Mouse (Mus musculus) neural tube, embryonic 15.5 days (tissue): ENCODE results near the gene Atg16l2. TPM values are rescaled to one million over a fixed set of nuclear protein-coding genes. Genes with fewer than 3 reads are reported as not detected.

Experiments
- ATAC-seq: fragments of 200-750 bp; cut with Nextera tagmentation; 2 replicates; pipeline ENCODE4 v1.8.0; 2017; ENCODE audit warnings: mild to moderate bottlenecking, moderate TSS enrichment, moderate library complexity; ENCODE audit not compliant: low FRiP score
- H3K27ac ChIP-seq: fragments of 300-500 bp; sonication (generic); replicated peaks from 2 replicates; pipeline ENCODE4 v1.5.1; 2015; ENCODE audit warnings: mild to moderate bottlenecking, inconsistent platforms
- H3K27me3 ChIP-seq: fragments of 300-500 bp; sonication (generic); replicated peaks from 2 replicates; pipeline ENCODE4 v1.6.1; 2015; ENCODE audit warnings: inconsistent platforms
- H3K36me3 ChIP-seq: fragments of 300-500 bp; sonication (generic); 2 replicates; pipeline ENCODE4 v1.6.1; 2015; ENCODE audit warnings: inconsistent platforms
- H3K4me1 ChIP-seq: fragments of 300-500 bp; sonication (generic); 2 replicates; pipeline ENCODE4 v1.6.1; 2015; ENCODE audit warnings: inconsistent platforms
- H3K4me2 ChIP-seq: fragments of 300-500 bp; sonication (generic); 2 replicates; pipeline ENCODE4 v1.6.1; 2015; ENCODE audit warnings: inconsistent platforms, mild to moderate bottlenecking, moderate library complexity
- H3K4me3 ChIP-seq: fragments of 300-500 bp; sonication (generic); replicated peaks from 2 replicates; pipeline ENCODE4 v1.5.1; 2015; ENCODE audit warnings: mild to moderate bottlenecking, inconsistent platforms
- H3K9ac ChIP-seq: fragments of 300-500 bp; sonication (generic); replicated peaks from 2 replicates; pipeline ENCODE4 v1.6.1; 2015; ENCODE audit warnings: mild to moderate bottlenecking, inconsistent platforms
- H3K9me3 ChIP-seq: fragments of 300-500 bp; sonication (generic); replicated peaks from 2 replicates; pipeline ENCODE4 v1.6.1; 2016; ENCODE audit warnings: inconsistent platforms
- WGBS: fragments of 180-500 bp; shearing (Covaris S2); methylation state at CpG from one replicate; pipeline ENCODE4 v1.1.7; 2015; ENCODE audit warnings: mixed read lengths; 5-methylcytosine and 5-hydroxymethylcytosine counted together
- polyA plus RNA-seq: library from polyadenylated mRNA; unstranded; fragments of >200 nt; fragmentation: Nextera tagmentation; extraction: Ambion mirVana; gene quantifications from 2 replicates; pipeline ENCODE4 v1.2.1, GENCODE M21; 2015

Atg16l2 gene
- polyA plus RNA-seq = 28.3 and 33.1 TPM in 2 replicates

DNA sequence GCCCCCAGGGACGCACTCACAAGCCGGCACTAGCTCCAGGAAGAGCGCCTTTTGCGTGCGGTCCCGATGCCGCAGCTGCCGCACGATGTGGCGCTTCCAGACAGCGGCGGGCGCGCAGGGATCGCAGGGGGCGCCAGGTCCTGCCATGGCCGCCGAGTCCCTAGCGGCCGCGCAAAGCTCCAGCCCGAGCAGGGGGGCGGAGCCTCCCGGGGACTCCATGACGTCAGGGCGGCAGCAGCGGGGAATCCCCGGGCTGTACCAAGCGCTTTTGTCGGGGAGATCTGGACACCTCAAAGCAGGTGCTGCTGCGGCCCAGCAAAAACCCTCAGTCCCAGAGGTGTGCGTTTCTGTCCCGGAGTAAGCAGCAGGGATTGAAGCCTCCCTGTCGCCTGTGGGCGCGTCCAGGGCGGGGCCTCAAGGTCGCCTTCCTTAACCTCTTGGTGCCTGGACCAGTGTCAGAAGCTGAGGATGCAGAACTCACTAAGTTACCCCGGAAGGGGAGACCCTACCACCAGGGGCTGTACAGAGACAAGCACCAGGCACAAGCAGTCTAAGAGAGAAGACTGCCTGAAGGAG, at the start of gene Atg16l2:
Atg16l2 (minus strand) TSS at position 371 of the 576 bp plus-strand sequence.
- 1% methylated on average over 39 of the region's 39 CpGs for WGBS
- Histone ChIP-seq H3K4me3 (peak within 1 kb of the TSS; percentile 66), H3K36me3 (no peaks in the 10 kb centered on the region), H3K4me2 (peak within 1 kb of the TSS; percentile 83), H3K27me3 (peaks cover 18% of the 10 kb centered on the region), H3K9ac (peak within 1 kb of the TSS; percentile 61), H3K4me1 (peaks cover 28% of the 10 kb centered on the region), H3K27ac (peak within 1 kb of the TSS; percentile 75), H3K9me3 (no peaks in the 10 kb centered on the region)
- peak; percentile 93 for ATAC-seq

DNA sequence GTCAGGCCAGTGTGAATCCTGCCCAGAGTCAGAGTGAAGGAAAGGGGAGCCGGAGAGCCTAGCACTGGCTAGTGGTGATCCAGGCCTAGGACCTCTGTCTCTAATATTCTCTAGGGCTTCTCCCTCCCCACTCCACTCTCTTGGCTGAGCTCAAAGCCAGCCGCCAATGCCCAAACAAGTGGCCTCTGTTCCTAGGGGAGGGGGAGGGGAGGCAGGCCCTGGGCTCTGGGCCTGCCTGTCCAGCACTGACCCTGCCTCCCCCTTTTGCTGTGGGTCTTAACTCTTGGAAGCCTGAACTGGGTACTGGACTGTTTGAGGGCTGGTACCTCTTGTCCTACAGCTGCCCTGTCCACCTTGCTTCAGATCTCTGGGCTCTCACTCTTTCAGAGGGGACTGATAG, 47.8 kb upstream of the Atg16l2 start:
- Histone ChIP-seq H3K9ac (no peak overlapping the region), H3K27me3 (peaks cover 9% of the 10 kb centered on the region), H3K27ac (no peak overlapping the region), H3K4me1 (peaks cover 20% of the 10 kb centered on the region), H3K9me3 (no peaks in the 10 kb centered on the region), H3K36me3 (no peaks in the 10 kb centered on the region), H3K4me2 (peak overlapping the region; percentile 98), H3K4me3 (no peak overlapping the region)
- WGBS = 51% methylated on average over 2 of the region's 2 CpGs
- peak; percentile 43; the same call in 1 of the 2 replicates for ATAC-seq

DNA sequence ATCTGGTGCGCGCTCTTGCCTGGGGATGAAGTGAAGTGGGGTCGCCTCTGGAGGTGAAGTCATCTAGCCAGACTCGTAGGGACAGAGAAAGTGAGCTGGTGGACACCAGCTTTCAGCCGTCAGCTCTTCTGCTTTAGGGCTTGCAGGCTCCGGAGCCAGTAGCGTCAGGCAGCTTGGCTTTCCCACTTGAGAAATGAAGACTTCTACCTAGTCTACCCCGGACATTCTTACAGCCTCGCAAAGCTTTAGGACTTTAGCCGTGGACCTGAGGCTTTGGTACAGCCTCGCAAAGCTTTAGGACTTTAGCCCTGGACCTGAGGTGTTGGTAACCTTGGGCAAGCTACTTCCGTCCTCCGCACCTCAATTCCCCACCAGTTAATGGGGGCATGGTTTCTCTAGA, 46.3 kb upstream of the Atg16l2 start:
- H3K27ac ChIP-seq = no peak overlapping the region
- ATAC-seq = 0 out of 2 replicates have a peak, but pooled peaks have one; percentile 31
- no peaks in the 10 kb centered on the region for H3K36me3 ChIP-seq
- H3K4me1 ChIP-seq = peaks cover 20% of the 10 kb centered on the region
- 5% methylated on average over 13 of the region's 13 CpGs for WGBS
- H3K9ac ChIP-seq = peak overlapping the region; percentile 55
- H3K4me3 ChIP-seq = peak overlapping the region; percentile 56
- peak overlapping the region; percentile 98 for H3K4me2 ChIP-seq
- no peaks in the 10 kb centered on the region for H3K9me3 ChIP-seq
- peaks cover 9% of the 10 kb centered on the region for H3K27me3 ChIP-seq

DNA sequence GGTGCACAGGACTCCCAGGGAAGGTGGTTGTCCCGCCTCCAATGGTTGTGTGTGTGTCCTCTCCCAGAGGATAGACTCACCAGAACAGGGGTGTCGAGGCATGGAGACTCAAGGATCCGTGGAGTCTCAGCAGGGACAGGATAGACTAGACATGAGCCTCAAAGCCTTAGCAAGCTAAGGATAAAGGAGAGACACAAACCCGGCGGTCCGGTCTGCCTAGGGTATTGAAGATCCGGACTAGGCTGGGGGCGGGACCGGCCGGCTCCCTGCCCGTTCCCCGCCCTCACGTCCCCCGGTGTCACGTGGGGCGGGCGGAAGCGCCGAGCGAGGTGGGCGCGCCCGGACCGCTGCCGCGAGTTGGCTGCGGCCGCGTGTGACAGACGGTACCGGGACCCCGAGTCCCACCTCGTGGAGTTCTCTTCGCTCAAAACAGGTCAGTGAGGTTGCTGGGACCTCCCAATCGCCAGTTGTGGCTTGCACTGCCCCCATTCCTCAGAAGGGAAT, 45.8 kb upstream of the Atg16l2 start, which contains the start of gene Arap1:
Arap1 (plus strand) TSS at position 301 of the 504 bp plus-strand sequence.
- ATAC-seq = peak; percentile 74
- peaks cover 9% of the 10 kb centered on the region for H3K27me3 ChIP-seq
- no peaks in the 10 kb centered on the region for H3K9me3 ChIP-seq
- H3K4me2 ChIP-seq = peak within 1 kb of the TSS; percentile 98
- peak within 1 kb of the TSS; percentile 55 for H3K9ac ChIP-seq
- WGBS = 1% methylated on average over 35 of the region's 35 CpGs
- H3K4me3 ChIP-seq = peak within 1 kb of the TSS; percentile 56
- H3K4me1 ChIP-seq = peaks cover 20% of the 10 kb centered on the region
- H3K36me3 ChIP-seq = no peaks in the 10 kb centered on the region
- H3K27ac ChIP-seq = no peak within 1 kb of the TSS

DNA sequence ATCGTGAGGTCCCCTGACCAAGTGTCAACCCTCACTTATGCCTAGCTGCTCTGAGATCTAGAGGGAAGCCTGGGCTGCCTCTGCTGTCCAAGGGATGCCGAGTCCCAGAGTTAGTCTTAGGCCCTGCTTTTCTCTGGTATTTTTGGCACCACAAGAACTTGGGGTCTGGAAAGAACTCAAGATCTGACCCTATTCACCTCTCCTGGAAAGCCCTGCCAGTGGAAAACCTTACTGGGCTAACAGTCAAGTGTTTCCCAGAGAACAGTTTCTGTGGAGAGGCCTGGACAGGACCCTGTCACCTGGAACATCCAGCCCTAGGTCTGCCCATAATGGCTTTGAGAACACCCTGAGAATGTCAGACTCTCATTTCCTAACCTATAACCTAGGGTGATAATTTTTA, 44.9 kb upstream of the Atg16l2 start:
- H3K27me3 ChIP-seq = peaks cover 9% of the 10 kb centered on the region
- no peak overlapping the region for H3K4me3 ChIP-seq
- H3K9me3 ChIP-seq = no peaks in the 10 kb centered on the region
- H3K9ac ChIP-seq = no peak overlapping the region
- WGBS = 89% methylated on average over 2 of the region's 2 CpGs
- peaks cover 20% of the 10 kb centered on the region for H3K4me1 ChIP-seq
- no peak for ATAC-seq
- no peaks in the 10 kb centered on the region for H3K36me3 ChIP-seq
- H3K4me2 ChIP-seq = no peak overlapping the region
- H3K27ac ChIP-seq = no peak overlapping the region

DNA sequence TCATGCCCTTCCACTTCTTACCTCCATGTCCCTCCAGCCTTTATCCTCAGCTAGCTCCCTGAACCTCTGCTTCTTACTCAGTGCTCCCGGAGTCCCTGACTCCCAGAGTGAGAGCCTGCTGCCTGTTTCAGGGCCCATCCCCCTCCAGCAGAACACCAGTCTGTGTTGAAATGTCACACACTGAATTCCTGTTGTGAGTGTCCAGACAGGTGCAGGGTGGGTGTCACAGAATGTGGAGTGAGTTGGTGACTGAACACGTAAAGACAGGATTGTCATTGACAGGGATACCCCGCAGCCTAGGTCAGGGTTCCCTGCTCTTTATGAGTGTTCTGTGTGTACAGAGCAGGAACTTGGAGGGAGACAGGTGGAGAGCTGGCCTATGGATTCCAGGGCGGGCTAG, 42.8 kb upstream of the Atg16l2 start:
- H3K36me3 ChIP-seq = no peaks in the 10 kb centered on the region
- WGBS = 76% methylated on average over 4 of the region's 4 CpGs
- ATAC-seq = no peak
- no peaks in the 10 kb centered on the region for H3K9me3 ChIP-seq
- no peak overlapping the region for H3K4me2 ChIP-seq
- no peak overlapping the region for H3K9ac ChIP-seq
- peaks cover 9% of the 10 kb centered on the region for H3K27me3 ChIP-seq
- H3K4me1 ChIP-seq = peaks cover 20% of the 10 kb centered on the region
- H3K4me3 ChIP-seq = no peak overlapping the region
- H3K27ac ChIP-seq = no peak overlapping the region

DNA sequence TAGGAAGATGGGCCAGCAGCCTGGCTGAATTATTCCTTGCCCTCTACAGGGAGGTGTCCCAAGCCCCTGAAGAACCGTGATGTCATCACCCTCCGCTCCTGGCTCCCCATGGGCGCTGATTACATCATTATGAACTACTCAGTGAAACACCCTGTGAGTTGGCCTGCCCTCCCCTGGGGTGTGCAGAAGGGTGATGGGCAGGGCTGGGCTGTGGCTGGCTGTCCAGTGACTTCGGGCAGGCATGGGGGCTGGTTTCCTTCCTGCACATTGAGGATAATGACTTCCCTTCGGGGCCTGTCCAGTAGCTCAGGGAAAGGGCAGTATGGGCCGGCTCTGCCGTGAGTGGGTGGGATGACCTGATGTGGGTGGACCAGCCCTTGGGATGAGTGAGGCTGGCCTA, 41.1 kb upstream of the Atg16l2 start:
- Histone ChIP-seq H3K9ac (no peak overlapping the region), H3K4me1 (peaks cover 8% of the 10 kb centered on the region), H3K27me3 (0 out of 2 replicates have a peak, but pooled peaks cover 3% of the 10 kb centered on the region), H3K9me3 (no peaks in the 10 kb centered on the region), H3K36me3 (no peaks in the 10 kb centered on the region), H3K27ac (no peak overlapping the region), H3K4me3 (no peak overlapping the region), H3K4me2 (no peak overlapping the region)
- ATAC-seq = no peak
- 79% methylated on average over 7 of the region's 7 CpGs for WGBS

DNA sequence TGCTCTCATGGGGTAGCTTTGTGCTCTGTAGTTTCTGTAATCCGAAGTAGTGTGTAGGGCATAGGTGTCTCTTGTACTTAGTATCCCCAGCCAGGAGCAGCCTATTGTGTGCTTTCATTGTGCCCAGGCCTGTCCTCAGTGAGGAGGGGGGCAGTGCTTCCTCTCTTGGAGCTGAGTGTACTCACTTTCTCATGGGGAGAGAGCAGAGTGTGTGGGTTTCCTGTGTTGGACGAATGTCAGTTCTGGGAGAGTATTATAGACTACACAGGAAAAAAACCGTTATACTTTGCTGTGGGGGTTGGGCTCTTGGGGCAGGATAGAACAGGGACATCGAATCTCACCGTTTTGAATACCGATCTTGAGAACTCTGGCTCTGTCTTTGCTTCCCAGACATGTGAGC, 39.4 kb upstream of the Atg16l2 start:
- no peaks in the 10 kb centered on the region for H3K4me1 ChIP-seq
- H3K4me2 ChIP-seq = no peak overlapping the region
- 81% methylated on average over 6 of the region's 6 CpGs for WGBS
- no peaks in the 10 kb centered on the region for H3K27me3 ChIP-seq
- no peak overlapping the region for H3K9ac ChIP-seq
- no peak for ATAC-seq
- no peak overlapping the region for H3K4me3 ChIP-seq
- no peaks in the 10 kb centered on the region for H3K36me3 ChIP-seq
- H3K27ac ChIP-seq = no peak overlapping the region
- H3K9me3 ChIP-seq = no peaks in the 10 kb centered on the region

DNA sequence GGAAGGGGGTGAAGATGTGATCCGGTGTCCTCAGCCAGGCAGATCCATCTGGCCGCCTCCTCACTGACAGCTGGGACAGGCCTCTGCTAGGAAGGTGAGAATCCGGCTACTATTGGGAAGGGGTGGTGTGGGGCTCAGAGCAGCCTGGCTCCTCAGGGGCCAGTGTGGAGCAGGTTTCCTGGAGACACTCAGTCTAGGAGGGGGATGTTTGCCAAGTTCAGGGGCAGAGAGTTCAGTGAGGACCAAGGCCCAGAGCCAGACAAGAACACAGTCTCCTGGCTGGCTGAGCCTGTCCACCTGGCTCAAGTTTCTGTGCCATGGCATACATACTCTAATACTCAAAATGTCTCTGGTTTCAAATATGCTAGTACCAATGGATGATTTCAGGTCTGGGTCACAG, 35.4 kb upstream of the Atg16l2 start:
- Histone ChIP-seq H3K27ac (no peak overlapping the region), H3K27me3 (no peaks in the 10 kb centered on the region)
- WGBS = 88% methylated on average over 3 of the region's 3 CpGs

DNA sequence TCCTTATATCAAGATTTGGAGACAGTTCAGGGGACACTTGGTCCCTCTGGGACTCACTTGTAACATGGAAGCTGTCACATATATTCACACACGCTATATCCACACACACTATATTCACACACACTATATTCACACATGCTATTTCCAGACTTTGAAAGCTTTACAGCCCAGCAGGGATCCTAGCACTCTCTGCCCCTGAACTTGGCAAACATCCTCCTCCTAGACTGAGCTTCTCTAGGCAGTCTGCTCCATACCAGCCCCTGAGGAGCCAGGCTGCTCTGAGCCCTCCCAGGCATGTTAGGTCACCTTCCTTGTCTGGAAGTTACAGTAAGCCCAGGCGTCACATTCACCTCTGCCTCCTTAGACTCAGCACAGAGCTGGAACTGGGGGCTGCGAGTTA, 34.6 kb upstream of the Atg16l2 start:
- no peaks in the 10 kb centered on the region for H3K36me3 ChIP-seq
- ATAC-seq = no peak
- 83% methylated on average over 3 of the region's 3 CpGs for WGBS

More for the DNA sequence above, 35.4 kb upstream of the Atg16l2 start:
- Histone ChIP-seq H3K4me3 (no peak overlapping the region), H3K9me3 (no peaks in the 10 kb centered on the region), H3K36me3 (no peaks in the 10 kb centered on the region), H3K9ac (no peak overlapping the region), H3K4me2 (no peak overlapping the region), H3K4me1 (no peaks in the 10 kb centered on the region)
- ATAC-seq = no peak

DNA sequence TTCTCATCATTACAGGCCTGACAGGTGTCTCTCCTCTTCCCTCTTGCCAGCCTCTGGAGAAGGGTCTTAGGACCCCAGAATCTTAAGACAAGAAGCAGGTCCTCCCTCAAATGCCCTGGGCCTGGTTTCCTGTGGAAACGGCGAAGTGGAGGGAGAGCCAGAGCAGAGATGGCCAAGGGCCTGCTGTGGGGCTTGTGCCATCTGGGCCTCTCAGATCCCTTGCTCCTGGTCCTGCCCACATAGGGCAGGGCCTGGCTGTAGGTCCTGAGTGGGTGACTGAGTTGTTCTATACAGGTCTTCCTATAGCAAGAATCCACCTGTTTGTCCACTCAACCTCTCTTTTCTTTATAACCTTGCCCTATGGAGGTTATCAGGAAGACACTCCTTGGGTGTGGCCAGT, 33.2 kb upstream of the Atg16l2 start:
- ATAC-seq = no peak
- H3K9me3 ChIP-seq = no peaks in the 10 kb centered on the region
- 100% methylated on average over 2 of the region's 2 CpGs for WGBS
- no peak overlapping the region for H3K4me3 ChIP-seq
- no peak overlapping the region for H3K4me2 ChIP-seq
- H3K36me3 ChIP-seq = no peaks in the 10 kb centered on the region
- peaks cover under 1% of the 10 kb centered on the region; the same call in 1 of the 2 replicates for H3K4me1 ChIP-seq
- no peak overlapping the region for H3K9ac ChIP-seq
- no peak overlapping the region for H3K27ac ChIP-seq
- no peaks in the 10 kb centered on the region for H3K27me3 ChIP-seq

More for the DNA sequence above, 34.6 kb upstream of the Atg16l2 start:
- Histone ChIP-seq H3K27me3 (no peaks in the 10 kb centered on the region), H3K4me3 (no peak overlapping the region), H3K4me2 (no peak overlapping the region), H3K27ac (no peak overlapping the region), H3K9ac (no peak overlapping the region), H3K9me3 (no peaks in the 10 kb centered on the region), H3K4me1 (no peaks in the 10 kb centered on the region)

DNA sequence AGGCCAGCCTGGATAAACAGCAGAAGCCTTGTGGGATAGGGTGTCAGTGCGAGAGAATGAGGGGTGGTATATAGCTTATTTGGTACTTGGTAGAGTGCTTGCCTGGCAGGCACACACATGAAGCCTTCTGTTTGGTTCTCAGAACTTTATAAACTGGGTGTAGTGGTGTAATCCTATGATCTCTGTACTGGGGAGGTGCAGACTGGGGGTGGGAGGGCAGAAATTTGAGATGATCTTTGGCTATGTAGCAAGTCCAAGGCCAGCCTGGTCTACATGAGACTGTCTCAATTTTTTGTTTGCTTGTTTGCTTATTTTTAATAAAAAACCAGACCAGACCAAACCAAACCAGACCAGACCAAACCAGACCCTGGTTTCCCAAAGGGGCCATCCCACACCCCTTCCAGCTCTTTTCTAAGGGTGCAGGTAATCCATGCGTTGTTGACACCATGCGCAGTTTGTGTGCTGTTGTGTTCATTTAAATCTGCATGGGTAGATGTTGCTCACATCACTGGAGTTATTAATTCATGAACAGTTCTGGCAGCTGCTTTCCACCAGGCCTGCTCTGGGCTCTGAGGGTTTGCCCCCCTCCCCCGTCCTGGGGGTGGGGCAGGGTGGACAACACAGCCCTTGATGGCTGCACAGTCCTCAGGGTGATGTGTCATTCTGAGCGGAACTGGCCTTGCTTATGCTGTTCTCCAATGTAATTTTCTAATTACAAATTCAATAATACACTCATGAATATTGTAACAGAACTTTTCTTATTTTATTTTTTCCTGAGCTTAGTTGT, 30.2 kb upstream of the Atg16l2 start:
- Histone ChIP-seq H3K4me2 (no peak overlapping the region), H3K4me3 (no peak overlapping the region), H3K27ac (no peak overlapping the region), H3K27me3 (no peaks in the 10 kb centered on the region), H3K4me1 (peaks cover 23% of the 10 kb centered on the region), H3K9me3 (no peaks in the 10 kb centered on the region), H3K36me3 (no peaks in the 10 kb centered on the region), H3K9ac (no peak overlapping the region)
- ATAC-seq = no peak
- WGBS = 88% methylated on average over 5 of the region's 5 CpGs
